Mouse (Mus musculus) intestine, postnatal 0 days (tissue): ENCODE data around the gene Lce1d. TPM values are rescaled to one million over a fixed set of nuclear protein-coding genes. Genes with fewer than 3 reads are reported as not detected.
"Not testable (repeated sequence)": the region's sequence is repeated elsewhere in the genome, so short reads cannot be mapped to it uniquely, and the experiment has no call there.

Experiments
- ATAC-seq: fragments of 200-750 bp; cut with Nextera tagmentation; 2 replicates; pipeline ENCODE4 v1.8.0; 2017; ENCODE audit warnings: mild to moderate bottlenecking, moderate TSS enrichment, moderate library complexity
- H3K27ac ChIP-seq: fragments of 300-500 bp; sonication (generic); 2 replicates; pipeline ENCODE4 v1.5.1; 2014; ENCODE audit warnings: mild to moderate bottlenecking, low read depth, low read length, moderate library complexity
- H3K27me3 ChIP-seq: fragments of 300-500 bp; sonication (generic); replicated peaks from 2 replicates; pipeline ENCODE4 v1.6.1; 2014; ENCODE audit warnings: low read length, mixed read lengths; ENCODE audit not compliant: control insufficient read depth, insufficient read depth
- H3K36me3 ChIP-seq: fragments of 300-500 bp; sonication (generic); 2 replicates; pipeline ENCODE4 v1.6.1; 2014; ENCODE audit warnings: mild to moderate bottlenecking, moderate library complexity; ENCODE audit not compliant: control insufficient read depth, insufficient read depth
- H3K4me1 ChIP-seq: fragments of 300-500 bp; sonication (generic); replicated peaks from 2 replicates; pipeline ENCODE4 v1.6.1; 2014; ENCODE audit warnings: antibody characterized with exemption, low read length, mixed read lengths; ENCODE audit not compliant: control insufficient read depth, insufficient read depth
- H3K4me2 ChIP-seq: fragments of 300-500 bp; sonication (generic); replicated peaks from 2 replicates; pipeline ENCODE4 v1.6.1; 2014; ENCODE audit warnings: low read depth, mild to moderate bottlenecking, moderate library complexity
- H3K4me3 ChIP-seq: fragments of 300-500 bp; sonication (generic); 2 replicates; pipeline ENCODE4 v1.5.1; 2014; ENCODE audit warnings: low read depth, low read length
- H3K9ac ChIP-seq: fragments of 300-500 bp; sonication (generic); 2 replicates; pipeline ENCODE4 v1.6.1; 2014; ENCODE audit warnings: mild to moderate bottlenecking, low read depth, low read length
- H3K9me3 ChIP-seq: fragments of 300-500 bp; sonication (generic); 2 replicates; pipeline ENCODE4 v1.6.1; 2016; ENCODE audit warnings: mixed run types; ENCODE audit not compliant: control insufficient read depth
- CTCF ChIP-seq: sonication (generic); IDR thresholded peaks from 2 replicates; pipeline ENCODE4 v1.5.1; 2016; ENCODE audit warnings: low read depth, mild to moderate bottlenecking, control low read depth, antibody characterized with exemption, moderate library complexity
- WGBS: fragments of 180-500 bp; shearing (Covaris S2); extraction: QIAGEN DNeasy Blood & Tissue Kit; methylation state at CpG from one replicate; pipeline ENCODE4 v1.1.7; 2014; 5-methylcytosine and 5-hydroxymethylcytosine counted together
- polyA plus RNA-seq: library from polyadenylated mRNA; unstranded; fragments of >200 nt; fragmentation: Nextera tagmentation; extraction: Ambion mirVana; gene quantifications from 2 replicates; pipeline ENCODE4 v1.2.1, GENCODE M21; 2015

Lce1d gene
- not detected in 2 replicates for polyA plus RNA-seq

DNA sequence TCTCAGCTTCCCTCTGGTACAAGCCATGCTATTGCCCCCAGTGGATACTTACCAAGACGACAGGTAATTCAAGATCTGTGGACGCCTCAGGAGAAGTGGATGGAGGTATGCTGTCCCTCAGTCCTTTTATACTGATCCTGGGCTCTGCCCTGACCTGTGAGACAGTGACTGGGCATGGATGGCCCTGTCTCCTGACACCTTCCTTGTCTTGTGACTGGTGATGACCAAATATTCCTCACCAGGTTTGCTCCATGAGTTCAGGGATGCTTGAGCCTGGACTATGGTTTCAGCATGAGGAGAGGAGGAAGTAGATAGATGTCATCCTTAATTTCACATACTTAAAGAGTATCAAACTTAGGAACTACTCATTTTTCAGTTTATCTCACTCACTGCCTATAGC is at the start of gene Lce1d:
Gene Lce1d (minus strand): TSS at position 101 of the 400 bp plus-strand sequence.
- WGBS: 48% methylated on average over 2 of the region's 2 CpGs
- no peaks in the 10 kb centered on the region for H3K27me3 ChIP-seq

DNA sequence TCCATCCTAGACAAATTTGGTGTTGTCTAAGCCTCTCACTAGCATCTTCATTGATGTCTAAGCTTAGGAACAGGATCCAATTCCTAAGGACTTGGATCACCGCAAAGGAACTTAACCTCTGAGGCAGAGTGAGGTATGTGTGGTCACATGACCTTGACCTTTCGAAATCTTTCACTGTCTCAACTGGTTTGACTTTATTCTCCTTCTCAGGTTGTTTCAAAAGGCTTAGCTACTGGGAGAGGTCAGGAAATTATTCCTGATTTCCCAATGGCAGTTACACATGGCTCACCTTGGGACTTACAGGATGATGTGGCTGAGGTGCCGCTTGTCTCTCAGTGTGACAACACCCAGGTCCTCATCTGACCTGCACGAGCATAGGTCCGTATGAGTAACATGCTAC is 35.6 kb upstream of the Lce1d start:
- no peak for TF ChIP-seq CTCF
- Histone ChIP-seq H3K36me3 (no peaks in the 10 kb centered on the region), H3K4me1 (no peaks in the 10 kb centered on the region), H3K9ac (no peak overlapping the region), H3K27ac (no peak overlapping the region), H3K27me3 (no peaks in the 10 kb centered on the region), H3K4me3 (no peak overlapping the region), H3K4me2 (no peak overlapping the region), H3K9me3 (no peaks in the 10 kb centered on the region)
- WGBS: 80% methylated on average over 5 of the region's 5 CpGs
- no peak for ATAC-seq

More for the DNA sequence above, at the start of gene Lce1d:
- no peak for TF ChIP-seq CTCF
- Histone ChIP-seq H3K4me1 (no peaks in the 10 kb centered on the region), H3K9me3 (no peaks in the 10 kb centered on the region), H3K27ac (no peak within 1 kb of the TSS), H3K4me2 (no peak within 1 kb of the TSS), H3K36me3 (no peaks in the 10 kb centered on the region), H3K9ac (no peak within 1 kb of the TSS), H3K4me3 (no peak within 1 kb of the TSS)
- ATAC-seq: no peak

DNA sequence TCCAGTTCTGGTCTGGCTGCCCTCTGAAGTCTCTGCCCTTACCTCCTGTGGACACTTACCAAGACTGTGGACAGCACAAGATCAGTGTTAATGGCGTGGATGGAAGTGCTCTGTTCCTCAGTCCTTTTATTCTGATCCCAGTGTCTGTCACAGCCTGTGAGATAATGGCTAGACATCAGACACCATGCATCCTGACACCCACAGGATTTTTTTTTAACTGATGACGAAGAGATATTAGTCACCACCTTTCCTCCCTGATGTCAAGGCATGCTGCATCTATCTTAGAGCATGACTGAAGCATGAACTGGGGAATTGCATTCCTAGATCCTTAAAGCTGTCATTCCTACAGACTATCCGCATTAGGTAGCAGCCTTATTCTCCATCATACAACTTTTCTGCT is 33.2 kb upstream of the Lce1d start, which contains the start of gene Lce1f:
Gene Lce1f (minus strand): TSS at position 101 of the 400 bp plus-strand sequence.
- no peak within 1 kb of the TSS for H3K4me2 ChIP-seq
- no peaks in the 10 kb centered on the region for H3K36me3 ChIP-seq
- no peaks in the 10 kb centered on the region for H3K27me3 ChIP-seq
- no peaks in the 10 kb centered on the region for H3K4me1 ChIP-seq
- 67% methylated on average over 3 of the region's 3 CpGs for WGBS
- H3K9ac ChIP-seq: no peak within 1 kb of the TSS
- no peak within 1 kb of the TSS for H3K4me3 ChIP-seq
- no peak for ATAC-seq
- TF ChIP-seq CTCF: no peak
- H3K27ac ChIP-seq: no peak within 1 kb of the TSS
- no peaks in the 10 kb centered on the region for H3K9me3 ChIP-seq

DNA sequence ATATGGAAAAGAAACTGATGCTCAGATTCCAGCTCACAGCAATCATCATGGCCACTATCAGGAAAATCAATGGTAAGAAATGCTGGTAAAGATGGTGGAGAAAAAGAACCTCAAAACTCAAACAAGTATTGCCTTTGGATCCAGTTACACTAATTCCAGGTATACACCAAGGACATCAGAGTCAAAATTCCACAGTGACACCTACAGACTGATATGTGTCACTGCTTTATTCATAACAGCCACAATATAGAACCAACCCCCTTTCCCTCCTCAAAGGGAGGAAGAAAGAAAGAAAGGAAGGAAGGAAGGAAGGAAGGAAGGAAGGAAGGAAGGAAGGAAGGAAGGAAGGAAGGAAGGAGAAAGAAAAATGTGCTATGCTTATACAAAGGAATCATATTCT is 28.1 kb upstream of the Lce1d start:
- Histone ChIP-seq H3K4me2 (no peak overlapping the region), H3K9ac (no peak overlapping the region), H3K9me3 (no peaks in the 10 kb centered on the region), H3K4me1 (no peaks in the 10 kb centered on the region), H3K27me3 (no peaks in the 10 kb centered on the region), H3K36me3 (no peaks in the 10 kb centered on the region), H3K27ac (no peak overlapping the region), H3K4me3 (no peak overlapping the region)
- ATAC-seq: no peak
- peak; percentile 47 for TF ChIP-seq CTCF

DNA sequence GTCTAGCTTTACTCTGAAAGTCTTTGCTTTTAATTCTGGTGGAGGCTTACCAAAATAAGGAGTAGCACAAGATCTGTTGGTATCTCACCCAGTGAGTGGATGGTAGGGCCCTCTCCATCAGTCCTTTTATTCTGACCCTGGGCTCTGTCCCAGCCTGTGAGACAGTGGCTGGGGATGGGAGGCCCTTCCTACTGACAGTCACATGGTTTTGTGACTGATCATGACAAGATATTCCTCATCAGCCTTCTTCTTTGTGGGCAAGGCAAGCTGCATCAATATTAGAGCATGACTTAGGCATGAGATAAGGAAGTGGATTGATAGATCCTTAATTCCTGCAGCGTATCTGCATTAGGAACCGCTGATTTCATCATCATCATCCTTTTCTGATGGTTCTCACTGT is 22.0 kb upstream of the Lce1d start, which contains the start of gene Lce1e:
Gene Lce1e (minus strand): TSS at position 101 of the 400 bp plus-strand sequence.
- no peak for TF ChIP-seq CTCF
- WGBS: 82% methylated on average over 2 of the region's 2 CpGs
- ATAC-seq: no peak
- Histone ChIP-seq H3K27ac (no peak within 1 kb of the TSS), H3K4me2 (no peak within 1 kb of the TSS), H3K36me3 (no peaks in the 10 kb centered on the region), H3K9ac (no peak within 1 kb of the TSS), H3K9me3 (no peaks in the 10 kb centered on the region), H3K4me3 (no peak within 1 kb of the TSS), H3K27me3 (no peaks in the 10 kb centered on the region), H3K4me1 (no peaks in the 10 kb centered on the region)

DNA sequence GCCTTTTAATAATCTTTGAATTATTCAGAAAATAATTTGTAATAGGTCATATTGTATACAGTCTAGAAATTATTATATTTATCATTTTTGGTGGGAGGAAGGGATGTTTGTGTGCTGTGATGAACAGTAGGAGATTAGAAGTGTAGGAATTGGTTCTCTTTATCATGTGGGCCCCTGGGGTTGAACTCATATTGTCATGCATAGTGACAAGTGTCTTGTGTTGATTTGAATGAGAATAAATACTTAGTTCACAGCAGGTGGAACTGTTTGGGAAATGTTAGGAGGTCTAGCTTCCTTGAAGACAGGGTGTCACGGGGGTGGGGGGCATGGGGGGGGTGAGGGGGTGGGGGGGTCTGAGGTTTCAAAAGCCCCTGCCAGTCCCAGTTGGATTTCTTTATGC is 7.6 kb upstream of the Lce1d start:
- no peak for ATAC-seq
- Histone ChIP-seq H3K27me3 (no peaks in the 10 kb centered on the region), H3K9me3 (no peaks in the 10 kb centered on the region), H3K36me3 (no peaks in the 10 kb centered on the region), H3K27ac (no peak overlapping the region), H3K9ac (no peak overlapping the region), H3K4me3 (no peak overlapping the region), H3K4me1 (no peaks in the 10 kb centered on the region), H3K4me2 (no peak overlapping the region)
- TF ChIP-seq CTCF: no peak
- 29% methylated on average over 1 of the region's 1 CpGs for WGBS

DNA sequence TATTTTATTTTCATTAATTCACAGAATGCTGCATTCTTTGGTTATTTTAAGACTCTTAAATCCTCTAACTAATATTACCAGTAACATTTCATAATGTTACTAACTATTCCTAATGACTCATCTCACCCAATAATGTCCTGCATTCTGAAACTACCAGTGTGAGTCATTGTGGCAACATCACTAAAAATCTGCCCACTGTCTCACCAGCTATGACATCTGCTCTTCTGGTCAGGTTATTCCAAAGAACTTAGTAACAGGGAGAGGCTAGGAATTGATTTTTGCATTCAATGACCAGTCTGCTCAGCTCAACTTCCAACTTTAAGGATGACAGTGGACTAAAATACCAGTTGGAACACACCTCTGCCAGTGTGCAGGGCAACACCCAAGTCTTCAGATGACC is 4.7 kb upstream of the Lce1d start:
- H3K27ac ChIP-seq: no peak overlapping the region
- ATAC-seq: no peak
- TF ChIP-seq CTCF: no peak
- H3K36me3 ChIP-seq: no peaks in the 10 kb centered on the region
- H3K27me3 ChIP-seq: no peaks in the 10 kb centered on the region
- no peaks in the 10 kb centered on the region for H3K4me1 ChIP-seq
- H3K4me2 ChIP-seq: no peak overlapping the region
- H3K9me3 ChIP-seq: no peaks in the 10 kb centered on the region
- H3K4me3 ChIP-seq: no peak overlapping the region
- H3K9ac ChIP-seq: no peak overlapping the region

DNA sequence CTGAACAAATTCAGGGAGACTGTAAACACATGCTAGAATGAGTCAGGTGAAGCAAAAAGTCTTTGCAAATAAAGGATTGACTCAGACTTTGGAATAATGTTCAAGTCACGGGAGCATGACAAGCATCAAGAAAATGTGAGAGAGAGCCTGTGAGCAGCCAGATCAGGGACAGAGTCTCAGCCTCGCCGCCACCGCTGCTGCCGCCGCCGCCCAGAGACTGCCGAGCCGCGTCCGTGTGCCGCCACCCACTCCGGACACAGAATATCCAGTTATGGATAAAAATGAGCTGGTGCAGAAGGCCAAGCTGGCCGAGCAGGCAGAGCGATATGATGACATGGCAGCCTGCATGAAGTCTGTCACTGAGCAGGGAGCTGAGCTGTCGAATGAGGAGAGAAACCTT is 2.1 kb upstream of the Lce1d start:
- H3K27ac ChIP-seq, H3K4me3 ChIP-seq, H3K4me2 ChIP-seq, H3K27me3 ChIP-seq, ATAC-seq, H3K9ac ChIP-seq, H3K36me3 ChIP-seq, H3K4me1 ChIP-seq, H3K9me3 ChIP-seq: not testable (repeated sequence)
- WGBS: 65% methylated on average over 16 of the region's 16 CpGs
